ENCODE assay signal across 16 mouse cellular contexts in genomic region chr6:56306066-56306465, GRCm38 (mm10).
"Had no signal": no experiment of that assay in that cellular context is flagged by ENCODE, and none has a peak within 500 bp of the region (broad histone marks: within the 10 kb centered on the region; RNA-seq: fewer than 3 reads in every experiment).

No protein-coding gene starts in this region.

- H3K9ac ChIP-seq: liver, embryonic 15.5 days; liver, postnatal 0 days; lung, embryonic 15.5 days; midbrain, embryonic 13.5 days; midbrain, embryonic 15.5 days; neural tube, embryonic 12.5 days had no signal

- H3K4me1 ChIP-seq: liver, embryonic 15.5 days; lung, embryonic 15.5 days; megakaryocyte, embryonic 14.5 days; midbrain, embryonic 13.5 days; midbrain, embryonic 15.5 days; neural tube, embryonic 12.5 days had no signal

- H3K4me3 ChIP-seq: liver, embryonic 15.5 days; lung, embryonic 15.5 days; megakaryocyte, embryonic 14.5 days; midbrain, embryonic 13.5 days; midbrain, embryonic 15.5 days; neural tube, embryonic 12.5 days had no signal

- DNase-seq: liver, postnatal 0 days; lung, adult 2 months; lung, postnatal 14 days; lung, postnatal 36 days; right cerebral cortex, postnatal 14 days; thymus, adult 2 months; thymus, postnatal 36 days had no signal

- H3K27ac ChIP-seq: liver, embryonic 15.5 days; lung, embryonic 15.5 days; macrophage; midbrain, embryonic 13.5 days; midbrain, embryonic 15.5 days; neural tube, embryonic 12.5 days had no signal

- H3K36me3 ChIP-seq: liver, embryonic 15.5 days; lung, embryonic 15.5 days; midbrain, embryonic 13.5 days; midbrain, embryonic 15.5 days; neural tube, embryonic 12.5 days had no signal

- H3K9me3 ChIP-seq: liver, embryonic 15.5 days; lung, embryonic 15.5 days; midbrain, embryonic 13.5 days; midbrain, embryonic 15.5 days; neural tube, embryonic 12.5 days had no signal

- H3K4me2 ChIP-seq: liver, embryonic 15.5 days; lung, embryonic 15.5 days; midbrain, embryonic 11.5 days; midbrain, embryonic 13.5 days; midbrain, embryonic 15.5 days; neural tube, embryonic 12.5 days had no signal

- H3K27me3 ChIP-seq: liver, embryonic 15.5 days; lung, embryonic 15.5 days; megakaryocyte, embryonic 14.5 days; midbrain, embryonic 13.5 days; midbrain, embryonic 15.5 days; neural tube, embryonic 12.5 days had no signal

- ATAC-seq: liver, postnatal 0 days; lung, postnatal 0 days; midbrain, embryonic 13.5 days; midbrain, embryonic 15.5 days had no signal
